Mouse (Mus musculus) liver, embryonic 15.5 days (tissue): ENCODE measurements around the gene Chrna1. TPM values are rescaled to one million over a fixed set of nuclear protein-coding genes. Genes with fewer than 3 reads are reported as not detected.
"Not testable (repeated sequence)": the region's sequence is repeated elsewhere in the genome, so short reads cannot be mapped to it uniquely, and the experiment has no call there.

Experiments
- ATAC-seq: fragments of 200-750 bp; cut with Nextera tagmentation; 2 replicates; pipeline ENCODE4 v1.8.0; 2017; ENCODE audit warnings: moderate number of reproducible peaks, mild to moderate bottlenecking, moderate library complexity; ENCODE audit not compliant: insufficient read depth
- H3K27ac ChIP-seq: fragments of 300-500 bp; sonication (generic); replicated peaks from 2 replicates; pipeline ENCODE4 v1.5.1; 2015; ENCODE audit warnings: mild to moderate bottlenecking, inconsistent platforms
- H3K27me3 ChIP-seq: fragments of 300-500 bp; sonication (generic); 2 replicates; pipeline ENCODE4 v1.6.1; 2015; ENCODE audit warnings: mild to moderate bottlenecking, inconsistent platforms
- H3K36me3 ChIP-seq: fragments of 300-500 bp; sonication (generic); replicated peaks from 2 replicates; pipeline ENCODE4 v1.6.1; 2015; ENCODE audit warnings: moderate library complexity, mild to moderate bottlenecking, inconsistent platforms
- H3K4me1 ChIP-seq: fragments of 300-500 bp; sonication (generic); replicated peaks from 2 replicates; pipeline ENCODE4 v1.6.1; 2015; ENCODE audit warnings: inconsistent platforms
- H3K4me2 ChIP-seq: fragments of 300-500 bp; sonication (generic); 2 replicates; pipeline ENCODE4 v1.6.1; 2015; ENCODE audit warnings: moderate library complexity, mild to moderate bottlenecking, inconsistent platforms
- H3K4me3 ChIP-seq: fragments of 300-500 bp; sonication (generic); replicated peaks from 2 replicates; pipeline ENCODE4 v1.5.1; 2015; ENCODE audit warnings: mild to moderate bottlenecking, inconsistent platforms
- H3K9ac ChIP-seq: fragments of 300-500 bp; sonication (generic); 2 replicates; pipeline ENCODE4 v1.6.1; 2015; ENCODE audit warnings: moderate library complexity, mild to moderate bottlenecking, inconsistent platforms
- H3K9me3 ChIP-seq: fragments of 300-500 bp; sonication (generic); replicated peaks from 2 replicates; pipeline ENCODE4 v1.6.1; 2016; ENCODE audit warnings: inconsistent platforms
- WGBS: fragments of 180-500 bp; shearing (Covaris S2); methylation state at CpG from one replicate; pipeline ENCODE4 v1.1.7; 2015; ENCODE audit warnings: mixed read lengths; ENCODE audit not compliant: insufficient replicate concordance; 5-methylcytosine and 5-hydroxymethylcytosine counted together
- polyA plus RNA-seq: library from polyadenylated mRNA; unstranded; fragments of >200 nt; fragmentation: Nextera tagmentation; extraction: Ambion mirVana; gene quantifications from 2 replicates; pipeline ENCODE4 v1.2.1, GENCODE M21; 2015

Gene Chrna1
- polyA plus RNA-seq, 1 experiment from 2014 or later: 0.53 TPM

DNA sequence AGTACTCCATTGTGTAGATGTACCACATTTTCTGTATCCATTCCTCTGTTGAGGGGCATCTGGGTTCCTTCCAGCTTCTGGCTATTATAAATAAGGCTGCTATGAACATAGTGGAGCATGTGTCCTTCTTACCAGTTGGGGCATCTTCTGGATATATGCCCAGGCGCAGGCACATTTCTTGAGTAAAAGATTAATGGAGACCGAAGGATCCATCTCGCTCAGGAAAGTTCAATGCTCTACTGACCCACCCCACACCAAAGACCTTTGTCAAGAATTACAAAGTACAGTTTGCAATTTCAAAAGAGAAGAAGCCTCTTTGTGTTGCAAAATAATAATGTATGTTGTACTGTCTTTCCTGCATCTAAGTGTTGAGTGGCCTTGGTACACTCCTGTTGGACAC lies 23.1 kb downstream of the Chrna1 start:
- H3K27ac ChIP-seq, H3K9me3 ChIP-seq, H3K9ac ChIP-seq, H3K4me2 ChIP-seq, H3K27me3 ChIP-seq, ATAC-seq, H3K36me3 ChIP-seq, H3K4me3 ChIP-seq: not testable (repeated sequence)
- peaks cover 19% of the 10 kb centered on the region for H3K4me1 ChIP-seq
- WGBS: 85% methylated on average over 3 of the region's 3 CpGs

GRCm38 (mm10) chr2:73554389-73554788 lies 25.7 kb downstream of the Chrna1 start:
- ATAC-seq: no peak
- no peaks in the 10 kb centered on the region for H3K9me3 ChIP-seq
- H3K4me1 ChIP-seq: 0 out of 2 replicates have a peak, but pooled peaks cover 5% of the 10 kb centered on the region
- no peak overlapping the region for H3K4me3 ChIP-seq
- WGBS: 43% methylated on average over 3 of the region's 3 CpGs
- no peaks in the 10 kb centered on the region for H3K36me3 ChIP-seq
- no peak overlapping the region for H3K4me2 ChIP-seq
- no peaks in the 10 kb centered on the region for H3K27me3 ChIP-seq
- no peak overlapping the region for H3K9ac ChIP-seq
- H3K27ac ChIP-seq: no peak overlapping the region

GRCm38 (mm10) chr2:73552926-73553325 lies 27.2 kb downstream of the Chrna1 start:
- H3K27me3 ChIP-seq: no peaks in the 10 kb centered on the region
- H3K4me1 ChIP-seq: 0 out of 2 replicates have a peak, but pooled peaks cover 5% of the 10 kb centered on the region
- H3K9me3 ChIP-seq: no peaks in the 10 kb centered on the region
- no peak overlapping the region for H3K9ac ChIP-seq
- no peak overlapping the region for H3K27ac ChIP-seq
- ATAC-seq: no peak
- H3K36me3 ChIP-seq: no peaks in the 10 kb centered on the region
- H3K4me2 ChIP-seq: no peak overlapping the region
- WGBS: 52% methylated on average over 3 of the region's 3 CpGs
- no peak overlapping the region for H3K4me3 ChIP-seq

DNA sequence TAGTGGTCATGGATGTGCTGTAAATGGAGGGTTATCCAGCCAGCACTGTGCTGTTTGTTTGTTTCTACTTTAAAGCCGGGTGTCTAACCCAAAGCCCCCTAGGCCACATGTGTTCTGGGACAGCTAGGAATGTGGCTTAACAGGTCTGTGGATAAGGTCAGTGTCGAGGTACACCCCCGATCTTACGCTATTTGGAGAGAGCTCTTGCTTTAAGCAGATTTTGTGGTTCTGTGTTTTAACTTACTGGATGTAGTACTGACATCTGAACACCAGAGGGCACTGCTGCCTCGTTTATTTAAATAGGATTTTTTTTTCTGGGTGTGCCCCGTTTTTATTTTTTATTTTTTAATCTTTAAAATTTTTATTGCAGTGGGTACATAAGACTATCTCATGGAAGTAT lies 29.4 kb downstream of the Chrna1 start:
- no peak for ATAC-seq
- H3K27me3 ChIP-seq: no peaks in the 10 kb centered on the region
- H3K9ac ChIP-seq: no peak overlapping the region
- no peaks in the 10 kb centered on the region for H3K9me3 ChIP-seq
- no peak overlapping the region for H3K27ac ChIP-seq
- H3K4me2 ChIP-seq: no peak overlapping the region
- no peak overlapping the region for H3K4me3 ChIP-seq
- no peaks in the 10 kb centered on the region for H3K36me3 ChIP-seq
- H3K4me1 ChIP-seq: 0 out of 2 replicates have a peak, but pooled peaks cover 5% of the 10 kb centered on the region
- WGBS: 13% methylated on average over 6 of the region's 6 CpGs

- Histone ChIP-seq H3K27ac (0 out of 2 replicates have a peak overlapping the region, but pooled peaks have one; percentile 14), H3K4me2 (no peak overlapping the region), H3K27me3 (peaks cover 4% of the 10 kb centered on the region; the same call in 1 of the 2 replicates), H3K4me1 (no peaks in the 10 kb centered on the region), H3K4me3 (no peak overlapping the region), H3K9ac (no peak overlapping the region), H3K9me3 (no peaks in the 10 kb centered on the region), H3K36me3 (no peaks in the 10 kb centered on the region)
- 35% methylated on average over 2 of the region's 2 CpGs for whole genome bisulfite sequencing
- no peak for ATAC-seq
Observed at GRCm38 (mm10) chr2:73548542-73548941, 31.6 kb downstream of the Chrna1 start.

GRCm38 (mm10) chr2:73547256-73547655 lies 32.9 kb downstream of the Chrna1 start:
- H3K4me1 ChIP-seq: no peaks in the 10 kb centered on the region
- H3K4me2 ChIP-seq: no peak overlapping the region
- 57% methylated on average over 4 of the region's 4 CpGs for WGBS
- no peak for ATAC-seq
- H3K27me3 ChIP-seq: peaks cover 12% of the 10 kb centered on the region; the same call in 1 of the 2 replicates
- H3K9ac ChIP-seq: no peak overlapping the region
- H3K27ac ChIP-seq: no peak overlapping the region
- H3K4me3 ChIP-seq: no peak overlapping the region
- no peaks in the 10 kb centered on the region for H3K36me3 ChIP-seq
- H3K9me3 ChIP-seq: no peaks in the 10 kb centered on the region

DNA sequence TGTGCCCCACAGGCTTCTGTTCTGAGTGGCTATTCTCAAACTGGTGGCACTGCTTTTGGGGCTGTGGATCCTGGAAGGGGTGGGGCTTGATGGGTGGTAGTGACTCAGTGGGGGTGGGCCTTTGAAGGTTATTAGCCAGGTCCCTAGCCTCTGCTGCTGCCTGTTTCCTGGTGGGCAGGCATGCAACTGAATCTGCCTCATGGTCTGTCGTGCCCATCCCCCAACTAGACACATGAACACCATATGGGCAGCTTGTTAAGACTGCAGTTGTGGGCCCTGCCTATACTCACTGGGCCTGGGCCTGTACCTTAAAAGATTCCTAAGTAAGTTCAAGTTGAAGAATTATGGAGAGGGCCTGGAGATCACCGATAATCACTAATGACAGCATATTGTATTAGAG lies 34.6 kb downstream of the Chrna1 start:
- no peak for ATAC-seq
- Histone ChIP-seq H3K4me1 (peaks cover 6% of the 10 kb centered on the region), H3K4me3 (no peak overlapping the region), H3K9me3 (no peaks in the 10 kb centered on the region), H3K27ac (no peak overlapping the region), H3K9ac (no peak overlapping the region), H3K4me2 (no peak overlapping the region), H3K27me3 (peaks cover 16% of the 10 kb centered on the region), H3K36me3 (no peaks in the 10 kb centered on the region)
- WGBS: 57% methylated on average over 2 of the region's 2 CpGs

GRCm38 (mm10) chr2:73540450-73541162 lies 39.5 kb downstream of the Chrna1 start:
- H3K4me1 ChIP-seq: peaks cover 11% of the 10 kb centered on the region
- ATAC-seq: no peak

DNA sequence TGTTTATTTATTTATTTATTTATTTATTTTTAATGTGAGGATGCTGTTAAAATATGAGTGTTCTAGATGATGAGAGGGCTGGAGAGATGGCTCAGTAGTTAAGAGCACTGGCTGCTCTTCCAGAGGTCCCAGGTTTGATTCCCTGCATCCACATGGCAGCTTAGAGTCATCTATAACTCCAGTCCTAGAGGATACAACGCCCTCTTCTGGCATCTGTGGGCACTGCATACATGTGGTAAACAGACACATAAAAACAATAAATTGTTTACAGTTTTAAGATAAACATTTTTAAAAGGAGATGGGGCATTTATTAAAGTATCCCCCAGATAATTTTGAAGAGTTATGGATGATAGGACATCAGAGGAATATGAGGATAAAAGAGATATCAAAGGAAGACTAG lies 40.4 kb downstream of the Chrna1 start:
- Histone ChIP-seq H3K4me2 (no peak overlapping the region), H3K27ac (no peak overlapping the region), H3K9me3 (no peaks in the 10 kb centered on the region), H3K27me3 (peaks cover 35% of the 10 kb centered on the region), H3K9ac (no peak overlapping the region), H3K4me1 (peaks cover 11% of the 10 kb centered on the region), H3K4me3 (no peak overlapping the region), H3K36me3 (no peaks in the 10 kb centered on the region)
- 7% methylated on average over 1 of the region's 1 CpGs for WGBS
- ATAC-seq: no peak

More at GRCm38 (mm10) chr2:73540450-73541162, 39.5 kb downstream of the Chrna1 start:
- Histone ChIP-seq H3K4me3 (peak overlapping the region; percentile 25), H3K9ac (no peak overlapping the region), H3K27me3 (peaks cover 35% of the 10 kb centered on the region), H3K9me3 (no peaks in the 10 kb centered on the region), H3K36me3 (no peaks in the 10 kb centered on the region), H3K4me2 (peak overlapping the region; percentile 56), H3K27ac (no peak overlapping the region)
- 9% methylated on average over 16 of the region's 16 CpGs for WGBS

GRCm38 (mm10) chr2:73539141-73539540 lies 41.0 kb downstream of the Chrna1 start:
- no peak overlapping the region for H3K4me3 ChIP-seq
- ATAC-seq: no peak
- no peaks in the 10 kb centered on the region for H3K9me3 ChIP-seq
- no peaks in the 10 kb centered on the region for H3K36me3 ChIP-seq
- H3K4me1 ChIP-seq: peaks cover 11% of the 10 kb centered on the region
- H3K4me2 ChIP-seq: no peak overlapping the region
- H3K27ac ChIP-seq: no peak overlapping the region
- no peak overlapping the region for H3K9ac ChIP-seq
- H3K27me3 ChIP-seq: peaks cover 33% of the 10 kb centered on the region
- WGBS: 64% methylated on average over 3 of the region's 3 CpGs

DNA sequence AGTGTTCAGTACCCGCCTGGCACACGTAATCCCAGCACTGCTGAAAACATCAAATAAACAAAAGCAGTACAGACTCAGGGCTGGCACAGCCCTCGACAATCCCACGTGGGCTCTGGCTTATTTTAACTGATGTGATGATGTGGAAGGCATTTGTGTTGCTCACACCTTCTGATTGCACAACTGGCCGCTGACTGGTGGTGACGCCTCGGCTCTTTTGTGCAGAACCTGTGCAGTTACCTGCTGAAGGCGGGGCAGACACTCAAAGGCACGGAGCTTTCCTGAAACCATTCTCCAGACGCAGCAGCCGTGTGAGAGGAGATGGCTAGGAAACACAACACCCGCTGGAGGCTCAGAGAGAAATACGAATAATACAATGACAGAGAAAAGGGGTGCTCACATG lies 41.5 kb downstream of the Chrna1 start:
- Histone ChIP-seq H3K9ac (no peak overlapping the region), H3K4me1 (peaks cover 11% of the 10 kb centered on the region), H3K4me3 (no peak overlapping the region), H3K27ac (no peak overlapping the region), H3K9me3 (no peaks in the 10 kb centered on the region), H3K36me3 (no peaks in the 10 kb centered on the region), H3K27me3 (peaks cover 30% of the 10 kb centered on the region), H3K4me2 (no peak overlapping the region)
- ATAC-seq: no peak
- WGBS: 68% methylated on average over 13 of the region's 13 CpGs
